Mouse (Mus musculus): ENCODE data around the gene Eri3.

The Eri3 gene

DNA sequence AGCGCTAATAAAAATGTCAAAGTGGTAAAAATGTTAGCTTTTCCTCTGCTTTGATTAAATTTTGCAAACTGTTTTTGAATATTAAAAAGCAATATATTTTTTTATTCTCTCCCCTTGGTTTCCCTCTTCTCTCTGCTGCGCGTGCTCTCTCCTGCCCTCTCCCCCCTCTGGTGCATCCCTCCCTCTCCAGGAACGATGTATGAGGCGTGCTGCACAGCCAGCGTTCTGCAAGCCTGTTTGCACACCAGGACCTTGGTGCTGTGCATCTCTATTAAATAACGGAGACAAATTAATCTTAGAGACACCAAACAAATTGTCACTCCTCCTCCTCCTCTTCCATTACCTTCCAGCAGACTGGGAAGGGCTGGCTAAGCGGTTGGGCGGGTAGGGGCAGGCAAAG, 31.5 kb downstream of the Eri3 start:
- DNase-seq, result no peak

DNA sequence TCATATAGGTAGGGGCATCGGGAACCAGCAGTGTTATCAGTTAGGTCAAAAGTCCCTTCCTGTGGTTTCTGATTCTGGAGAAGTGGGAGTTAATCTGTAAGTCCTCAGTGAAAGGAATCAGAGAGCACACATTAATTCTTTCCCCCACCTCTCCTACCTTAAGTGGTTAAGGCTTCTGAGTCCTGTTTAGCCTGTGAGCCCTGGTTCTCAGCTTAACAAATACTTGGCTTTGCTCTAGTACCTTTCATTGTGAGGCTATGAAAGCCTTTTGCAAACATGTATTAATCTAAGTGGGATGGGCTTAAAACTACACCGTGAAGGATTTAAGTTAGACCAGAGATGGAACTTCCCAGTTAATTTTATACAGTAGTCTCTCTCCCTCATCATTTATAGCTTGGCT, 35.8 kb downstream of the Eri3 start:
- no peak for DNase-seq

DNA sequence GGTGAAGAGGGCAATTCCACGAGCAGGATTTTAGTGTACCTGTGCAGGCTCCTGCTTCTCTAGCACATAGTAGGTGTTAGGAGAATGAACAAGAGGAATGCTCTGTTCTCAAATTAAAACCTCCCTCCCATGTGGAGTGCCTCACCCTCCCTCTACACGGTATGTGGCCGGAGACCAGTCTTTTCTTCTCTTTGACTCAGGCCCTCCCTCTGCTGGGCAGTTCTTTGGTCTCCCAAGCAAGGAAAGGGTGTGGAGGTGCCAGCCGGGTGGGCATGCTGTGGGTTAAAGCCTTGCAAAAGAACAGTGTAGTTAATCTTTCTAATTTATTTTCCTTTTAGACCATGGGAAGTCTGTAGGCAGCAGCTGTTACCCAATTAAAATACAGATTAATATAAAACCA, 37.3 kb downstream of the Eri3 start:
- DNase-seq, result no peak

DNA sequence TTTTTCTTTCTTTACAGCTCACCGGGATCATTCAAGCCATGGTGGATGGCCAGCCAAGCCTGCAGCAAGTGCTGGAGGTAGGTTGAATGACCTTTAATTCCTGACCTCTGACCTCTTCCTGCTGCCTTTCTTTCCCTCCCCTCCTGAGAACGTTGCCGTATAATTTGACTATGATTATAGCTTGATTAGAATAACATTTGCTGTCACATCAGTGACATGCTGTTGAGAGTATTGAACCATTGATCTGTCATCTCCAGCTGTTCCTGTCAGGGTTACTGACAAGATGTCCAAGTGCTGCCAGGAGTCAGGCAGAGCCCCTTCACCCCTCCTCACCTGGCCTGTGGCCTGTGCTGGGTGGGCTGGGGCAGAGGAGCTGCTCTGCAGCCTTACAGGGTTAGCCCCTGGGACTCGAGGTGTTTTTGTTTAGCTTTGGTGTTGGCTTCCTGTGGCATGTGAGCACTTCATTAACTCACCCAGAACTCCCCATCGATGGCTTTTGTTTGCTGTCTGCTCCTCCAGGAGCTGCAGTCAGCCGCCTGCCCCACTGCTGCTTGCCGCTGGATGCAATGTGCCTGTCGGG, 39.0 kb downstream of the Eri3 start:
- no peak for DNase-seq

DNA sequence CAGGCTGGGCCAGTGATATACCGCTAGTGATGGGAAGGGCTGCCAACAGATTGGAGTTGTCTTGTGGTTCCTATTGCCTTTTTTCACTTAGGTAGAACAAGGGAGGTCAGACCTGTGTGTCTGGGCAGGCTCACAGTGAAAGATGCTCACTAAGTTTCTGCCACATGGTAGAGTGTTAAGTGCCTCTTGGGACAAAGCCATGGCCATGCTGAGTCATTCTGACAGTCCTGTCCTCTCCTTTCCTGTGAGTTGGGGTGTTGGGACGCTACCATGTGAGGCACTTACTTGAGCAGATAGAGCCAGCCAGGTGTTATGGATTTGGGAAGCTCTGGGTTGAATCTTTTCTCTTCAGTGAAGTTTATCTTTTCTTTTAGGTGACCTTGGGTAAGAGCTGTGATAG, 40.6 kb downstream of the Eri3 start:
- DNase-seq, result no peak

DNA sequence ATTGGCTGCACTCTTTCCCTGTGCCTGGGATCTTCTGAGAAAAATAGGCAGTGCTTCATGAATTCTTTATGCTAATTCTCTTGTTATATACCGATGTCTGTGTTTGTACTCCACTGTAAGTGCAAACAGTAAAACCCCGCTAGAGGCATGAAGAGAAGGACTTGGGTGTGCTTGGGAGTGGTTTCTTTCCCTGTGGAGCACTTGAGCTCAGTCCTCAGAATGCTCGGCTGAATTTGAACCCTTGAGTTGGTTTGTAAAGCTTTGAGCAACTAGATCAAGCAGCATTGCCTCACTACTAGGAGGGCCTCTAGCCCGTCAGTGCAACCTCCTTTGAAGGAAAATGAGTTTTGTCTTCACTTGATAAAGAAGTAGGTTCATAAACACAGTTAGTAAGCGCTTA, 42.0 kb downstream of the Eri3 start:
- DNase-seq, result no peak

DNA sequence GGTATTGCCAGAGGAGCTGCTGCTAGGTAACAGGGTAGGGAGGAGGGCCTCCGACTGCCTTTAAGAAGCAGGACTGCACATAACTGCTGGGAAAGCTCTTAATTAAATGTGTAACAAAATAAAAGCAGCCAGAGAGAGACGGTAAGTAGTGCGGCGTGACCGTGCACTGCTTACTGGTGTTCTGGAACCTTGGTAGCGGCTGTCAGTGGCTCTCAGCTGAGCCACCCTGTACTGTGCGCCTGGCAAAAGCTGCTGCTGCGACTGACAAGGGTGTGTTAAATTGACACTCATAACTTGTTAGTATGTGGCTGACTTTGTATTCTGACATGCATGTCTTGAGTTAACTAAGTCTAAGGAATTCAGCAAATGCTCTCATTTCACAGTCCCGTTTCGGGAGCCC, 45.1 kb downstream of the Eri3 start:
- no peak for DNase-seq

DNA sequence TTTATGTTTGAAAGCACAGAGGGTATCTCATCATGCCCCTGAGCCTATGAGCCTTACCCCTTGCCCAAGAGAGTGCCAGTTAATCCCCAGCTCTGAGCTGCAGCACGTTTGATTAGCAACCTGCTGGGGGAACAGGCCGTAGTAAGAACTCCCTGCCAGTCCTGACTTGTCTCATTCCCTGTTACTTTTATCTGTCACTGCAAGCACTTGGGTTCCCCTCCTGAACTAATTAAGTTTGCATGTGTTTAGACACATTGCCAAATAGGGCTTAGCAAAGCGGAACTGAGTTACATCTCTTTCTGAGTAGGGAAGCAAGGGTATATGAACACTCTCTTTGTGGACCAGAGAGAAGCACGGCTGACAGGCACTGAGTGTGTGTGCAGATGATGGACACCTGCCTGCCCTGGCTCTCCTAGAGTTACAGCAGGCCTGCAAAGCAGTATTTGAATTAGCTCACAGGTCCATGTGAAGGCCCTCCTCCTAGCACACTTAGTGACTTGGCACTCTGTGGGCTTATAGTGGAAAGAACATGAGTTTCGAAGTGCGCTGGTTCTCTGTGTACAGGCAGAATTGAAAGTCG, 49.9 kb downstream of the Eri3 start:
- no peak for DNase-seq

DNA sequence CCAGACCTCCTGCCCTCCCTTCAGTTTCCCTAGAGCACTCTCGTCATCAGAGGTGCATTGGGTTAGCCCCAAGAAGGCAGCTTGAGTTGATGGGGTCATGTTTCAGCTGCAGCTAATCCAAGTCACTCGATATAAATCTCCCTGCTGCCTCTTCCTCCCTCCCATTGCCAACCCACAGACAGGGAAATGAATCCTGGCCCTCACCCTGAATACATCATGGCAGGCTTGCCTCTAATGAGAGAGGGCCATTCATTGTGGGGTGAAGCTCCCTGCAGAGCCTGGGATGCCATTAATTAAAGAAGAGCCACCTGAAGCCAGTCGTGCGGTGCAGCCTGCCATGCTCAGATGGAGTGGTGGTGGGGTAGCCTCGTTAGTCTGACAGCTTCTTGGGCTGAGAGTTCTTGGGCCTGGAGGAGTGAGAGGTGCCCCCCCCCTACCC, 51.2 kb downstream of the Eri3 start:
- DNase-seq, result no peak

DNA sequence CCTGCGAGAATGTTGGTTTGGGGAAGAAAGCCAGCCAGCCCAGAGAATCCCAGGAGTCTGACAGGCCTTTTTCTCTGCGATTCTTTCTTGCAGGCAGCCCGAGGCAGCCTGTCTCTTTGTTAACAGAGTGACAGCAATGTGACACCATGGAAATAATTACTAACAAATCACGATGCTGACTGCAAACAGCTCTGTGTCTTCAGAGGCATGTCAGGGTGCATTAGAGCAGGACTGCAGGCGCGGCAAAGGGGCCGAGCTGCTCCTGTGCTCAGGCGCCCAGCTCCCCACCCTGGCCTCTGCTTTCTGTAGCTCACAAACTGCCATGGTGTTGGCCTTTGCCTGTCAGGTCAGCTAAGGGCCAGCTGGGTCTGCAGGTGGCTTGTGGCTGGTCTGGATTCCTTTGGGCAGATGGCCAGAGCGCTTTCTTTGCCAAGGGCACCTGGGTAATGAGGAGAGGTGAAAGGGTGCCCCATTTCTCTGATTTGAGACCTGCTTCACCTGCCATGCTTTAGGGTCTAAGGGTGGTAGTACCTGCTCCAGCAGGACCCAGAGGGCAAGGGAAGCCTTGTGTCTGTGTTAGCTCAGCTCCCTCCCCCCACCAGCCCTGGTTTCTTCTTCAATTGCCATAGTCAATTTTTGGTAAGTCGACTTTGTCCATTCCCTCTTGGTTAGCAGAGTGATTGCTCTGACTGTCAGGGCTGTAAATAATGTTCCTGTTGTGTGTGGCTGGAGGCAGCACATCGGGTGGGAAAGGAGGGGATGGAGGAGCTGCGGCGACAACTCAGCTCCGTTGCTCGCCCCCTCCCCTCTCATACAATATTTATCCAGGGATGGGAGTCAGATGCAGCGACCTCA, 55.2 kb downstream of the Eri3 start:
- DNase-seq, result peak in 1 of 2 experiments; percentile 16

DNA sequence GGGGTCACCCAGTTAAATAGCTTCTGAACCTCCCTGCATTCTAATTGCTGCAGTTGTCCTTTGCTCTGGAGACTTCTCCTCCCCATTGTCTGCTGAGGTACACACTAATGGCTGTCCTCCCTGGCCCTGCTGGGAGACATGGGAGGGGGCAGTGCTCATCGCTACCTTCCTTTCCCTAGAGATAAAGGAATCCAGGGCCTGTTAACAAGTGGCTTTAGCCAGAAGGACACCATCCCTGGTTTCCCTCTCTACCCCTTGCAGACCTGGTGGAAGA, 55.7 kb downstream of the Eri3 start:
- DNase-seq, result no peak

DNA sequence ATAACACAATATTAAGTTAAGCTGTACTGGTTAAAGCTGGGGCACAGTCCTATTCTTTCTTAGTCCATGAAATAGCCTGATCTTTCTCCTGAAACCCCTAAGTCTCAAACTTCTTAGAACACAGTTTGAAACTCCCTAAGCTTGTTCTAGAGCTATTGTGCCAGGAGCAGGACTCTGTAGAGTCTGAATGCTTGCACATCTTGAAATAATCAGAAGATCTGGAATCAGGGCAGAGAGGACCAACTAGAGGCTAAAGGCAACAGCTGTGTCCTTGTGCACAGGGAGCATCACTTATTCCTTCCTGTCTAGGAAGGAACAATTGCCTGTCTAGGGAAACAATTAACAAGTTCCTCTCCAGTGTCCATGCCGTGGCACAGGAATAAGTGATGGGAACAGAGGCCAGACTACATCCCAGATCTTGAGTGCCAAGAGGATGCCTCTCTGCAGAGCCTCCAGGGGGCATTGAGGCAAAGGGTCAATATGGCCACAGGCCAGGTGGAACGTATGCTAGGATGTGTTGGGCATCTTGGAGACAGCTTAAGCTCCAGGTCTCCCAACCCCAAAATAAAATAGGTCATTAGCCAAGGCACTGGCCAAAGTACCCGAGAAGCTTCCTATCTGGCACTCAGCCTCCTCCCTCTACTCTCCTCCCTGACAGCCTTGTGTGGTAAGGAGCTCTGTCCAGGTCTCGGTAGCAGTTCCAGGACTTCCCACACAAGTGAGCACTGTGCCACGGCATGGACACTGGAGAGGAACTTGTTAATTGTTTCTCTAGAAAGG, 56.9 kb downstream of the Eri3 start:
- no peak for DNase-seq

DNA sequence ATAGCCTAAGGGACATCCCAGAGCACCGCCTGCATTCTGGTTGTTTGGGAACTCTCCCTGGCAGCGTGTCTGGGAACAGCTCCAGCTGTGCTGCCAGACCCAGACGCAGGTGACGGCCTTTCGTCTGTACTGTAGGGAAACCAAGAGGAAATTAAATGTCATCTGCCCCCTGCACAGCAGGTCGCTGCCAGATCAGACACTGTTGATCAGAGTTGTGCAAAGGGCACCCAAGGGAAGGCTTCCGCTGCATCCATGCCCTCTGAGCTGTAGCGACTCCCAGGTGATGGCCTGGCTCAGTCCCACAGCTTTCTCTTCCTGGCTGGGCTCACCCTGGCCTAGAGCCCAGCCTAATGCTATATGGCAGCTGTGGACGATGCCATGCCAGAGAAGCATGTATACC, 58.1 kb downstream of the Eri3 start:
- no peak for DNase-seq

DNA sequence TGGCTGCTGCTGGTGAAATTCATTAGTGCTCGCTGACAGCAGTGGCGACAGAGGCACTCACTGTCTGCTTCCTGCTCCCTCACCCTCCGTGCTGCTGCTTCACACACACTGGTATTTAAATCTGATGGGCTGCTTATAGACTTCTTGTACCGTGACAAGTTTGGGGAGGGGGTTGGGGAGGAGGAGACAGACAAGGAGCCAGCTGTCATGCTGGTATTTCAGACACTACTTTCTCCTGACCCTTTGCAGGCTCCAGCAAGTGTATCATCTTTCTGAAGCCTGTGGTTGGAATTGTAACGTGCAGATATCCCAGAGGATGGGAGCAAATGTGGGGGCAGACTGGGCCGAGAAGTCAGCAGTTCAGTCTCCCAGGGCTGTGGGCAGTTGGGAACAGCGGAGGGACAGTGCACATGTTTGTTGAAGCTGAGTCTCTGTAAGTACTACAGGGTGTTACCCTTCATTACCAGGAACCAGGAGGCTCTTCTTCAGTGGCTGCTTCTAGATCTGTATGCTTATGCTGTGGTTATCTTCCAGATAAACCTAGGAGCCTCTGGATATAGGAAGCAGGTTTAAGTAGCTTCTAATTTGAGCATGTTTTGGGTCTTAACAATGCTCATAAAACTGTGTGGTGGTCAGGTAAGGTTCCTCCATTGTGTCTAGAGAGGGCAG, 59.3 kb downstream of the Eri3 start:
- DNase-seq, result no peak

DNA sequence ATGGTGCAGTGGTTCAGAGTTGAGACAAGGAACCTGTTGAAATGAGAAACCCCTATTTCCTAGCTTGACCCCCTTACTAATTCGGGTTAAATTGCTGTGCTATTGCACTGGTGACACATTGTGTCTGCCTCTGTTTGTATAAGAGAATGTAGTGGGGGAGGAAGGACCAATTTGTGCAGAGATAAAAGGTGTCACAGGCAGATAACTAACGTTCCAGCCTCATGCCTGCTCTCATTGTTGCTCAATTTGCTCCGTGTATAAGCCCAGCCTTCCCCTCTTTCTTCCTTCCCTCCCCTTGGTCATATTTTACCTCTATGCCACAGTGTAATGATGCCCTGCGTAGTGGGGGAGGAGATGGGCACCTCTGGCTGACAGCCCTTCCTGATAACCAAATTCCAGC, 61.2 kb downstream of the Eri3 start:
- DNase-seq, result no peak

DNA sequence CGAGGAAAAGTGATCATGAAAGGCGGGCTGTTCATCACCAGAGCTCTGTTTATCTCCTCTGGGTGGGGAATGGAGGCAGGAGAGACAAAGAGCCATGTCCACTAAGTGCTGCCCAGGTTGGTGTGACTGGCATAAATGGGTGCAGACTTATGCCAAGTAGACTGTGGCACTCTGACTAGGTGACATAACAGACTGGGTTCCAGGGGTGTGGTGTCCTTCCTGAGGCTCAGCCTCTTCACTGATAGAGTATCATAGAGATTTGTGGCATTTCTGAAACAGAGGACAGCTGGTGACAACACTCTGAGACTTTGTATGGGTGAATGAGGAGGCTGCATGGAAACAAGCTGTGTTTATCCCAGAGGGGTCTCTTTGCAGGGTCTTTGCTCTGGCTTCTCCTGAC, 61.6 kb downstream of the Eri3 start:
- no peak for DNase-seq

DNA sequence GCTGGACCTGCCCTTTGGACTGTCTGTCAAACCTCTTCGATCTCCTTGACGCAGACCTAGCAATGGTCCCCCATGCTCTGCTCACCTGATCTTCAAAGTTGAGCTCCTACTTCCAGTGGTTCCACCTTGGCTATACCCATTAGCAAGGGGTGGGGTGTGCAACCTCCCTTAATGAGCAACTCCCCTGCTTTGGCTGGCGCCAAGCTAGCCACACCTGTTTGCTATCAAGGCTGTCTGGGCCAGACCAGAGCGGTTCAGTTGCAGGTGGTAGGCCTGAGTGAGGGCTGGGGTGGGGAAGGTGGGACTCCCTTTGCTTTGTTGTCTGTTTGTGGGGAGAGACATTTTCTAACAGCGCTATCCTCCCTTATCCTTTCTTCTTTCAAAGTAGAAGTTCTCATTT, 62.5 kb downstream of the Eri3 start:
- no peak for DNase-seq

DNA sequence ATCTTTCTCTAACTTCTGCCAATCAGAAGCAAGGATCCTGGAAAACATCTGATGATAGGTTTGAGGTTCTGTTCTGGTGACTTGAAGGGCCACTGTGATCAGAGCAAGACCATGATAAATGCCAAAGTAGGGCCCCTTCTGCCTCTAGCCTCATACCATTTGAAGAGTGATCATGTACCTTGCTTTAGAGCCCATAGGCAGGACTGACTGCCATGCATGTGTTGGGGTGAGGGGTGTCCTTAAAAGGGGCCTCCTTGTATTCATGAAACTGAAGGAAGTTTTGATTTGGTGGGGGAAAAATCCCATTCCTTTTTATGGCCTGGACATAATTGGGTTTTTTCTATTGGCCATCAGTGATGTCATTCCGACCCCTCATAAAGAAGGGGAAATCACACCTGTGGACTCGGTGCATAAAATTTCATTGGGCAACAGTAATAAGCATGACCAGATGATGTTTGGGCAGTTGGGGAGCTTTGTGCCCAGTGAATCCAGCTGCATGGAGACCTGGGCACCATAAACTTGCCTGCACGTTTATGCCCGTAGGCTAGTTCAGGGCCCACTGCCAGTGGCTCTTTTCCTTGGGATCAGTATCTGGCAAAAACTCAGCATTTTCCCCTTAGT, 63.1 kb downstream of the Eri3 start:
- DNase-seq, result no peak

DNA sequence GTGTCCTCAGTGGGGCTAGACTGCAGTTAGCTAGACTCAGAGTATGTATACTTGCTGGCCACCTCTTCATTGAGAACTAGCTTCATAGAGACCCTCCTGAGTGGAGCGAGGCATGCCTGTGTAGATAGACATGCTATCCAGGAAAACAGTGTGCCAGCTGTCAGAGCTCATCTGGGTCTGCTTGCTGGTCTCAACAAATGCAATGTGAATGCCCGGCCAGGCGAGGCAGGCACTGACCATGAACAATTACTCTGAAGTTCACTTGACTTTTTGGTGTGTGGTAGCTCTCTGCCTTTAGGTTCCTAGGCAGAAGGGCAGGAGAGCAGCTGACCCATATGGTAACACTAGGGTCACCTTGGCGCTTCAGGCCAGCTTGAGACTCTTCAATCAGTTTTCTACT, 66.4 kb downstream of the Eri3 start:
- no peak for DNase-seq

DNA sequence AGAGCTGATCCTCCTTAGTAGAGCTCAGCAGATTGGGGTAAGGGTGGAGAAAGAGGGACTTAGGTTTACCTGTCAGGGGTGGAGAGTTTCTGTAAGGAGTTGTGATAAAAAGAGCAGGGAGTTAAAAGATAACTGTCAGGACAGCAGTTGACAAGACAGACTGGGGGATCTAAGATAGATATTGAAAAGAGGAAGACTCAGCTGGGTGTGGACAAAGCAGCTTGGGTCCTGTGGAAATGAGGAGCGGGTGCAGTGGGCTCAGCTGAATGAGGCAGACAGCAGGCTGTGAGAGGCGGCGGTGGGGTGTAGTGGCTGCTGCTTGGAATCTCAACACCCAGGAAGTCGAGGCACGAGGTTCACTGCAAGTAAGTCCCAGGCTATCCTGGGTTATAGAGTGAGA, 72.1 kb downstream of the Eri3 start:
- DNase-seq, result no peak

DNA sequence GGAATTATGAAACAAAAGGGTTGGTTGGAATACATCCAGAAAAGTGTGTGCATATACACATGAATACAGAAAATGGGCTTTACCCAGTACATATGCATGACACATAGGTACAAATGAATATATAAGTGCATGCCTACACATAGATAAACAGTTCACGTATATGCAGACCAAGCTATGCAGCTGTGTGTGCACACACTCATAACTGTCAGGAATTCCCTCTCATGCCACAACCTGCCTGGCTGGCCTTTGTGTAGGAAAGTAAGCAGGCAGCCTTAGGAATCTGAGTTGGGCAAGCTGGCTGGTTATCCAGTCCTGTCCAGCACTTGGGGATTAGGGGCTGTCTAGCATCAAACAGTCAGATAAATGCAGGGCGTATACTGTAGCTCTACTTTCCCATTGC, 72.9 kb downstream of the Eri3 start:
- DNase-seq, result no peak

DNA sequence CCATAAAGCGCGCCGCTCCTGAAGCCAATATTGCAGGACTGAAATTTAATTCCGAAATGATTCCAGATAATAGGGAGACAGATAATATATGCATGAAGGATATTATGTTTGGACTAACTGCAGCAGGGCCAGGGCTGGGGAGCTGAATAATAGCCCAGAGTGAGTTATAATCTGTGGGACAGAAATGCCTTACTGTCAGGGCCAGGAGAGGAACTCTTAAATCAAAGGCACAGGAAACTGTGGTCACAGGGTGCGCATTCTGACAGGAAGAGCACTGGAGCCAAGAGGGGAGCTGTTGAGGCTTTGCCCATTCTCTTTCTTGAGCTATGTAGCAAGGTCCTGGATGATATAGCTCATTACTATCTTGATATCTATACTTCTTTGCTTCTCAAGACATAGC, 74.5 kb downstream of the Eri3 start:
- DNase-seq, result peak; percentile 36 to 40

DNA sequence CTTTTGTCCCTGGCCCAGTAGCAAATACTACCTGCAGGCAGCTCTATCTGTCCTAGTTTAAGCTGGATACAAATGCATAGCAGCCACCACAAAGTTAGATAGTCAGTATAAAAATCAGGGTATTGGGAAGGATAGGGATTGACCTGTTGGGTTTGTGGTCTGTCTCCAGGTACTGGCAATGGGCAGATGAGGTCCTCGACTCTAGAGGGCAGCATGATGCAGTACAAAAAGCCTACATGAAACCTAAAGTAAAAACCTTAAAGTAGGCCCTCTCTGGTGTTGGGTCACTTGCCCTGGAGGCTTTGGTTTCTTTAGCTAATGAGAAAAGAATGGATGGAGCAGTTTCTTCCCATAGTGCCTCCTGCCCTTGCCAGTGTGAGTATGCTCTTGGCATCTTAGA, 78.3 kb downstream of the Eri3 start:
- no peak for DNase-seq
